Mouse (Mus musculus) thymus, postnatal 25 days (tissue): ENCODE measurements around the gene Cmtr1.

ENCODE experiments used
- DNase-seq: peaks from one replicate; pipeline ENCODE4 v3.0.0; 2022

Gene Cmtr1

GRCm38 (mm10) chr17:29747466-29747865, 87.1 kb downstream of the Cmtr1 start:
- DNase-seq: no peak

DNA sequence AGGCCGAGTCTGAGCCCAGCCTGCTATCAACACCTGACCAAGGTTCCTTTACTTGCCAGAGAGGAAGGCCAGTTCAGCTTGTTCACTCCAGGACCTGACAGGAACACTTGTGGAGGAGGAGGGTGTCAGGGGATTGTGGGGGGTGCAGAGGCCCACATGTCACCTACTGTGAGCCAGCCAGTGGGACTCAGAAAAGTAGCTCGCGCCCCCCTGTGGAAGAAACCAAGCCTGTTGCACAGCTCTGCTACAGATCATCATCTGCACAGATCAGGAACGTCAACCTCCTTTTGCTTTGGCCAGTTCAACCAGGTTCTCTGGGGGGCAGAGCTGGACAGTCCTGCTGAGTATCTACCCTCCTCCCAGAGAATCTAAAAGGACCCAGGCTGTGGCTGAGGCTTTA, 94.1 kb downstream of the Cmtr1 start:
- DNase-seq: no peak
